In the genomic region with DNA sequence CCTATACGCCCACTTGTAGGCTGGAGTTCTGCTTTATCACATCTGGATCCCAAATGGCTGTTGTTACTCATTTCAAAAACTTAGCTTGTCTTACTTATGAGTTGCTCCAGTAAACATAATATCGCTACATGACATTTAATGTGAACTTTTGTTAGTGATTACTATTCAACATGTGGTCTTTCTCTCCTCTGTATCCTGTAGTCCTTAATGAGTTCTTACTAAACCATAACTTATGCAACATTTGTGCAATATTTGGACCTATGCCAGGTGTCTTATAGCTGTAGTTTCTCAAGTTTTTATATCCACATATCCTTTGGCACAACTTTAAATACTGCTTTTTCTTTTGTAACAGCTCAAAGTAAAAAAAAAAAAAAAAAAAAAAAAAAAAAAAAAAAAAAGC, we compare ENCODE assay signal across 30 mouse cellular contexts.
DNase-seq lines count a peak whose midpoint lies in the region; ATAC-seq and TF ChIP-seq lines count a peak whose summit lies in the region.
"Had no signal": no experiment of that assay in that cellular context is flagged by ENCODE, and none has a peak within 500 bp of the region (broad histone marks: within the 10 kb centered on the region; RNA-seq: fewer than 3 reads in every experiment).

No protein-coding gene starts in this region.

- no peak overlapping the region for H3K9ac ChIP-seq in embryonic facial prominence, embryonic 14.5 days (ENCODE audit: low read depth, low read length)
- H3K9ac ChIP-seq in lung, embryonic 15.5 days: no peak overlapping the region
- H3K9ac ChIP-seq in MEL (ENCODE audit: control insufficient read depth, low read depth, low read length, poor library complexity, severe bottlenecking): no peak overlapping the region
- H3K9ac ChIP-seq in stomach, embryonic 16.5 days (ENCODE audit: low read length): no peak overlapping the region
- H3K9ac ChIP-seq: embryonic facial prominence, embryonic 13.5 days; forebrain, embryonic 13.5 days; heart, embryonic 12.5 days; hindbrain, embryonic 15.5 days; liver, embryonic 14.5 days had no signal

- no peak for TF ChIP-seq RAD21 in MEL (IDR thresholded peaks at IDR 0.05; ENCODE audit: low read depth, low read length)

- 63% methylated on average over 2 of the region's 2 CpGs for WGBS in embryonic facial prominence, embryonic 14.5 days
- WGBS in embryonic facial prominence, embryonic 10.5 days: 88% methylated on average over 2 of the region's 2 CpGs
- 54% methylated on average over 2 of the region's 2 CpGs for WGBS in lung, embryonic 15.5 days
- WGBS in stomach, embryonic 16.5 days: 52% methylated on average over 2 of the region's 2 CpGs

- no peak overlapping the region for H3K4me3 ChIP-seq in embryonic facial prominence, embryonic 14.5 days (ENCODE audit: low read depth, low read length)
- no peak overlapping the region for H3K4me3 ChIP-seq in embryonic facial prominence, embryonic 10.5 days
- H3K4me3 ChIP-seq in lung, embryonic 15.5 days: no peak overlapping the region
- H3K4me3 ChIP-seq in MEL (ENCODE audit: control insufficient read depth in 1 of 2, insufficient read depth in 1 of 2, low read depth in 2 of 2, low read length in 2 of 2): no peak overlapping the region
- no peak overlapping the region for H3K4me3 ChIP-seq in stomach, embryonic 16.5 days (replicated peaks; ENCODE audit: low read length)
- H3K4me3 ChIP-seq: embryonic facial prominence, embryonic 13.5 days; erythroblast, embryonic 14.5 days; forebrain, embryonic 13.5 days; heart, embryonic 12.5 days; hindbrain, embryonic 15.5 days had no signal

- no peaks in the 10 kb centered on the region for H3K79me2 ChIP-seq in MEL (ENCODE audit: control insufficient read depth, insufficient read depth, low read length, poor library complexity)

- peak; percentile 55 for DNase-seq in embryonic facial prominence, embryonic 14.5 days (ENCODE audit: low spot score)
- no peak for DNase-seq in embryonic facial prominence, embryonic 10.5 days (ENCODE audit: low spot score)
- no peak for DNase-seq in lung, postnatal 25 days (ENCODE audit: low spot score)
- peak; percentile 30 for DNase-seq in MEL (ENCODE audit: low read depth, low spot score)
- DNase-seq in frontal cortex, postnatal 14 days (ENCODE audit: low spot score in 2 of 2): no peak
- DNase-seq: adrenal gland, postnatal 25 days; cerebellum, adult 11-12 months; cerebellum, adult 9-11 months; embryo, embryonic 11 days; gastrocnemius, postnatal 25 days; heart, adult 18-20 months; kidney, adult 2 months; kidney, postnatal 10 days; layer of hippocampus, postnatal 36 days; left cerebral cortex, postnatal 4 days; liver; lung, postnatal 10 days; right cerebral cortex, adult 18-20 months; spleen, adult 18-20 months had no signal

- H3K36me3 ChIP-seq in embryonic facial prominence, embryonic 14.5 days (ENCODE audit: control insufficient read depth, insufficient read depth, low read length): no peaks in the 10 kb centered on the region
- H3K36me3 ChIP-seq in embryonic facial prominence, embryonic 10.5 days (replicated peaks): no peaks in the 10 kb centered on the region
- no peaks in the 10 kb centered on the region for H3K36me3 ChIP-seq in lung, embryonic 15.5 days
- peaks cover 0 to 2% of the 10 kb centered on the region in 2 experiments; a peak in 1 of 4 replicates for H3K36me3 ChIP-seq in MEL (ENCODE audit: control insufficient read depth in 1 of 2, insufficient read depth in 2 of 2, low read length in 2 of 2)
- H3K36me3 ChIP-seq in stomach, embryonic 16.5 days (ENCODE audit: control insufficient read depth, insufficient read depth, low read length): no peaks in the 10 kb centered on the region
- H3K36me3 ChIP-seq: embryonic facial prominence, embryonic 13.5 days; heart, embryonic 12.5 days; hindbrain, embryonic 15.5 days had no signal

- H3K4me1 ChIP-seq in embryonic facial prominence, embryonic 14.5 days (ENCODE audit: control insufficient read depth, insufficient read depth, low read length): no peaks in the 10 kb centered on the region
- H3K4me1 ChIP-seq in embryonic facial prominence, embryonic 10.5 days: no peaks in the 10 kb centered on the region
- no peaks in the 10 kb centered on the region for H3K4me1 ChIP-seq in lung, embryonic 15.5 days
- peaks cover 3 to 5% of the 10 kb centered on the region in 2 experiments; a peak in 2 of 4 replicates for H3K4me1 ChIP-seq in MEL (ENCODE audit: control insufficient read depth in 1 of 2, insufficient read depth in 2 of 2, low read length in 2 of 2)
- H3K4me1 ChIP-seq in stomach, embryonic 16.5 days (ENCODE audit: control insufficient read depth, insufficient read depth, low read length): no peaks in the 10 kb centered on the region
- H3K4me1 ChIP-seq: embryonic facial prominence, embryonic 13.5 days; forebrain, embryonic 13.5 days; heart, embryonic 12.5 days; hindbrain, embryonic 15.5 days had no signal

- TF ChIP-seq CTCF in MEL (IDR thresholded peaks at IDR 0.05 in 2 of 3, conservative IDR thresholded peaks at IDR 0.05 in 1 of 3; ENCODE audit: control insufficient read depth in 1 of 3, insufficient read depth in 1 of 3, low read depth in 2 of 3, low read length in 3 of 3, poor library complexity in 1 of 3, severe bottlenecking in 1 of 3): no peak

- ATAC-seq in embryonic facial prominence, embryonic 14.5 days (ENCODE audit: low read depth): no peak
- peak; percentile 27; the same call in 1 of the 2 replicates for ATAC-seq in lung, embryonic 15.5 days (ENCODE audit: borderline replicate concordance, extremely low read depth, low FRiP score, low TSS enrichment)
- ATAC-seq in stomach, embryonic 16.5 days (ENCODE audit: insufficient read depth, low FRiP score): peak; percentile 44
- ATAC-seq: forebrain, embryonic 13.5 days; inflammation-experienced regulatory T-cells, adult 6 months; midbrain, embryonic 16.5 days had no signal

- H3K27me3 ChIP-seq in embryonic facial prominence, embryonic 14.5 days (replicated peaks; ENCODE audit: control insufficient read depth, insufficient read depth, low read length): no peaks in the 10 kb centered on the region
- no peaks in the 10 kb centered on the region for H3K27me3 ChIP-seq in embryonic facial prominence, embryonic 10.5 days (replicated peaks; ENCODE audit: low read depth, poor library complexity, severe bottlenecking)
- no peaks in the 10 kb centered on the region for H3K27me3 ChIP-seq in lung, embryonic 15.5 days
- H3K27me3 ChIP-seq in MEL (ENCODE audit: control insufficient read depth in 1 of 2, insufficient read depth in 2 of 2, low read length in 2 of 2): no peaks in the 10 kb centered on the region
- H3K27me3 ChIP-seq in stomach, embryonic 16.5 days (ENCODE audit: control insufficient read depth, insufficient read depth, low read length): no peaks in the 10 kb centered on the region
- H3K27me3 ChIP-seq: embryonic facial prominence, embryonic 13.5 days; forebrain, embryonic 13.5 days; heart, embryonic 12.5 days; hindbrain, embryonic 15.5 days had no signal

- H3K9me3 ChIP-seq in embryonic facial prominence, embryonic 14.5 days (ENCODE audit: control insufficient read depth, low read length): no peaks in the 10 kb centered on the region
- no peaks in the 10 kb centered on the region for H3K9me3 ChIP-seq in embryonic facial prominence, embryonic 10.5 days
- H3K9me3 ChIP-seq in lung, embryonic 15.5 days: no peaks in the 10 kb centered on the region
- H3K9me3 ChIP-seq in MEL (replicated peaks; ENCODE audit: insufficient read depth, low read length): no peaks in the 10 kb centered on the region
- no peaks in the 10 kb centered on the region for H3K9me3 ChIP-seq in stomach, embryonic 16.5 days (replicated peaks; ENCODE audit: control insufficient read depth, low read length)
- H3K9me3 ChIP-seq: embryonic facial prominence, embryonic 13.5 days; forebrain, embryonic 13.5 days; heart, embryonic 12.5 days; hindbrain, embryonic 15.5 days had no signal

- no peak for TF ChIP-seq POLR2A in MEL (IDR thresholded peaks at IDR 0.05; ENCODE audit: control insufficient read depth in 1 of 2, insufficient read depth in 1 of 2, low read depth in 1 of 2, low read length in 2 of 2, poor library complexity in 1 of 2)

- TF ChIP-seq EP300 in MEL (IDR thresholded peaks at IDR 0.05; ENCODE audit: low read depth in 1 of 2, low read length in 2 of 2): peak; percentile 27 to 37; a peak in 2 of 4 replicates

- H3K27ac ChIP-seq in embryonic facial prominence, embryonic 14.5 days (replicated peaks; ENCODE audit: low read depth, low read length): no peak overlapping the region
- no peak overlapping the region for H3K27ac ChIP-seq in embryonic facial prominence, embryonic 10.5 days (replicated peaks)
- no peak overlapping the region for H3K27ac ChIP-seq in lung, embryonic 15.5 days
- peak overlapping the region; percentile 53 for H3K27ac ChIP-seq in MEL (ENCODE audit: control insufficient read depth, low read depth, low read length)
- no peak overlapping the region for H3K27ac ChIP-seq in stomach, embryonic 16.5 days (ENCODE audit: low read length)
- H3K27ac ChIP-seq: embryonic facial prominence, embryonic 13.5 days; forebrain, embryonic 13.5 days; hindbrain, embryonic 15.5 days; liver, embryonic 14.5 days had no signal

- no peak overlapping the region for H3K4me2 ChIP-seq in embryonic facial prominence, embryonic 14.5 days (ENCODE audit: low read depth, low read length)
- H3K4me2 ChIP-seq in lung, embryonic 15.5 days: no peak overlapping the region
- H3K4me2 ChIP-seq in stomach, embryonic 16.5 days (ENCODE audit: low read depth, low read length): no peak overlapping the region
- H3K4me2 ChIP-seq: embryonic facial prominence, embryonic 13.5 days; forebrain, embryonic 13.5 days; heart, embryonic 12.5 days; hindbrain, embryonic 15.5 days; midbrain, embryonic 11.5 days had no signal

TF ChIP-seq in MEL, 35 proteins besides CTCF, POLR2A, EP300 and RAD21:
- TF ChIP-seq MYB (IDR thresholded peaks at IDR 0.05; ENCODE audit: low read depth, low read length) (0 out of 2 replicates have a peak, but pooled peaks have one; percentile 13), MXI1 (IDR thresholded peaks at IDR 0.05; ENCODE audit: low read depth, low read length) (no peak), ZNF384 (IDR thresholded peaks at IDR 0.05; ENCODE audit: low read depth, low read length) (peak; percentile 48), MAFK (IDR thresholded peaks at IDR 0.05; ENCODE audit: borderline replicate concordance, low read depth, low read length) (peak; percentile 8; the same call in 1 of the 2 replicates)

Comparison
In these comparisons a context has a peak if more than half of its experiments do, and no peak if none do; other contexts are left out.
1. DNase-seq: peak in embryonic facial prominence, embryonic 14.5 days (single experiment) and MEL (single experiment); none in embryonic facial prominence, embryonic 10.5 days (single experiment), lung, postnatal 25 days (single experiment) and frontal cortex, postnatal 14 days (0 of 2).